Mouse (Mus musculus) adrenal gland, adult (tissue): ENCODE results near the gene Gm11060.

Experiments
- DNase-seq, 2 experiments: peaks; one replicate each; pipeline ENCODE4 v3.0.0; 2022 to 2023; ENCODE audit warnings: low spot score in 1 of 2; ENCODE audit not compliant: inconsistent age in 2 of 2

Gene Gm11060

DNA sequence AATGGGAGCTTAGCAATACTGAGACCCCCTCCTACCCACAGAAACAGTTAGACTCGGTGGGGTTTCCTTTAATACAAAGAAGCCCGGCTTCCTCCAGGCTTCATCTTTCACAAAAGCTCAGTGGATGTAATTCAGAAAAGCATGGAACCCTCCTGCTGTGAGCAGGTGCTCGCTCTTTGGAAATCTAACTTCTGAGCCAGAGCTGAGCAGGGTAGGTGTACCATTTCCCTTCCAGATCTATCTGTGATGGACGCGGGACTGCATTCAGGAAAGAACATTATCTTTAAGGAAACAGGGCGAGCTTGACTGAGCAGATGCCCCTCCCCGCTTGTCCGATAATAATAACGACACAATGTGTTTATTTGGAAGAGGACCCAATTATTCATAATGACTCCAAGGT is 22.3 kb downstream of the Gm11060 start:
- DNase-seq, result no peak

DNA sequence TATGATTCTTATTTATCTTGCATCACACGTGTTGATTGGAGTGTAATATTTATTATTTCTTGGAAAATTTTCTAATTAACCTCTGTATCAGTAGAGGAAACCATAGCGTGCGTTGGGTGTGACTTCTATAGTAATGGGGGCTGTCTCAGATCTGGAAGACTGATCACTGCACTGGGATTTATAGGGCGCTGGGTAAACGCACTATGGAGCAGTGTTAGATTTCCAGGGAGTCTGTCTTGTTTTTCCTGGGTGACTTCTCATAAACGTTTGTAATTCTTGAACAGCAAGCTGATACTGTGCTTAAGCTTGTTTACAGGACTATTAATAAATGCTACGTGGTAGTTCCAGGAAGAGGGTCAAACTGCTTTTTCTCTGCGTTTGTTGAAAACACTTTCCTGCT is 25.9 kb downstream of the Gm11060 start:
- DNase-seq, result no peak

DNA sequence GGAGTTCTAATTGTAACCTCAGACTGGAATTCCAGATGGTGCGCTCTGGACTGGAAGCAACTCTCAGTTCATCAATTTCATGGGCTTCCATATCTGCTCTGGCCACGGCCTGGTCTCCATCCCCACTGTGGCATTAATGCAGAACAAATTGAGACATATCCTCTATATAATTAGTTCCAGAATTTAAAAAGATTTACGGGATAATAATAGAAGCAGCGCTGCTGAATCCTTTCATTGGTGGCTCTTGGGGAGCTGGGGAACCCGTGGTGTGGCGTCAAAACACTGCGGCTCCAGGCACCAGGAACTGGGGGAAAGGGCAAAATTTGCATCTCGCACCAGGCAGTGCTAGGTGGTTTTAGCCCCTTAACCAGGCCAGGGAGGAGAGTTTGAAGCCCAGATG is 30.4 kb downstream of the Gm11060 start:
- DNase-seq, result no peak

DNA sequence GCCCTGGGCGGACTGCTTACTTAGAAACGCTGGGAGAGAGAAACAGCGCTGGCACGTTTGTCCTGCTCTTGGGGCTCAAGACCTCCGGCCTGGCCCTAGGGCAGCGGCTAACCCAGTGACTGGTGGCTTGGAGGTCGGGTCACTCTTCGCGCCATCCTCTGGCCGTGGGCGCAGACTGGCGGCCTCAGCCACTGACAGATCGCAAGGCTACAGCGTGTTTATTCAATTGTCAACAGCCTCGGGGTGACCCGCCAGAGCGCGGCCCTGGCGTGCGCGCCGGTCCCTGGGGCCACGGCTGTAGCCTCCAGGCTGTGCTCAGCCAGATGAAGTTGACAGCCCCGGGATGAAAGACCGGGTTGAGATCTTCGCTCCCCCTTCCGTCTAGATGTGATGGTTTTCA is 31.1 kb downstream of the Gm11060 start:
- peak in 1 of 2 experiments; percentile 54 for DNase-seq

DNA sequence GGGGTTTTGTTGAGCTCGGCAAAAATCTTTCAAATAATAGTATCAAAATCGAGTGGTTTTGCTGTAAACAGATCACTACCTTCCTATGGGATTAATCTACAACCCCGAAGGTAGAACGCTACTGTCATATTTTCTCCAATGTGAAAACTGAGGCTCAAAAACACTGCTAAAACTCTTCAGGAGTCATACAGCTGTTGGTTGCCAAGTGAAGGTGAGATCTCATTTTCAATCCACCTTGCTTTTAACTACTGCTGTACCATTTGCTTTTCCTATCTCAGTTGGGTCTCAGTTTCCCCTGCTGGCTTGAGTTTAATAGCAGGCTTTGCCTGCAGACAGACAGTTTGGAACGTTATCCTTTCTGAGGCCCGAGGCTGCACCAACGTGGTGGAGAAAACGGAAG is 31.6 kb downstream of the Gm11060 start:
- DNase-seq, result no peak

DNA sequence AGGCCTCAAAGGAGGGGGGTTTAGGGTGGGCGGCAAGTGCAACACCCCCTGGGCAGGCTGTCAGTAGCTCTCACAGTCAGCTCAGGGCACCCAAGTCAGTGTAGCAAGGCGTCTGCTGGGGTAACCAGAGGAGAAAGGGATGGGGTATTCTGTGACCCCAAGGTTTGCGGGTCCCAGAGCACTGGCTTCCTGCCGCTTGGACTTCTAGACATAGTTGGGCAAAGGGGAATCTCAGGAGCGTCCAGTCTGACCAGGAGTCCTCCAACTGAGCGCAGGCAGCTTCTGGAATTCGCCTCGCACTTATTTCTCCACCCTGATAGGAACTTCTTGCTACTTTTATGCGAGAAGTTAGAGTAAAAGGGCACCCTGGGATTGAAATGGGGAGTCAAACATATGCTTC is 32.1 kb downstream of the Gm11060 start:
- no peak for DNase-seq

DNA sequence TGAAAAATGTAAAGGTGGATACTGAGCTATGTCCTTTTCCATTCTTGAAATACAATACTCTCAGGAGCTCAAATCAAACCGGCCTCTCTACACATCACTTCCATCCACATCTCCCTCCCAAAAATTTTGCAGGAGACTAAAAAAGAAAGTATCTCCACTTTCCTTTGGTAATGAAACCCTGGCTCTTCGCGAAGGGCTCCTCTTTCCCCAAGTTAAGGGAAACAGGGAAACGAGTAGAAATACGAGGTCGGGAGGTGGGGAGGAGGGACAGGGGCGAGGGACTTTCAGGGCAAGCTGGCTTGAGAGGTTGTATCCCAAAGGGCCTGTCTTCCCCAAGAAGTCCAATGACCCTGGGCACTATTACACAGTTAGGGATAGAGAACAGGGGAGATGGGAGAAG is 32.6 kb downstream of the Gm11060 start:
- no peak for DNase-seq

DNA sequence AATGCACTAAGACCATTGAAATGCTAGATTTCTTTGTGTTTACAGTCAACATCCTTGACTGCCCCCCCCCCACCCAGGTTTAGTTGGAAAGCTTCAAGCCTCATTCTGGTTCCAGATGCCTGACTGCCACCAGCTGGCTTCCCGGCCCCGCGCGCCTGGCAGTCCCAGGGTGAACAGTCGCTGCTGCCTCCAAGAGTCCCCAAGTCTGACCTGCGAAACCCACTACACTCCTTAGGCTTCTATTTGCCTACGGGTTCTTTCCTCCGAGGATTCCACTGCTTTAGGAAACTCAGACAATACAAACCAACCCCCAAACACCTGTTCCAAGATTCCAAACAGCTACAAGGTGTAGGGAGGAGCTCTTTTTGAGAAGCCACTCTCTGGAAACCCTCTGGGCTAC is 33.4 kb downstream of the Gm11060 start:
- DNase-seq, result no peak

DNA sequence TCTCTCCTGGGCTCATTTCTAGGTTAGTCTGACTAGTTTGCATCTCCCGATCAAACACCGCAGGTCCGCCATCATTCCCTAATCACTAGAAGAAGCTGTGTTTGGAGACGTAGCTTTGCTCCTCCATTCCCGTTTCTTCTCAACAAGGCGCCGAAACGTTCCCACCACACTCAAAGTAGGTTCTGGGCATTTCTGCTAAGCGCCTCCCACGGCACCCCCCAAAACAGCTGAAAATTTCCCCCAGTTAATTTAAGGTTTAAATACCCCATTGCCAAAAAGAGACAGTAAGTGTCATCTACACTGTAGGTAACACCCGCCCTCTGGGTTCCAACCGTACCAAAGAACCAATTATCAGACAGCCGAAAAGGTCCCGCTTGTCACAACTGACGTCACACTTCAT is 33.8 kb downstream of the Gm11060 start:
- DNase-seq, result no peak

DNA sequence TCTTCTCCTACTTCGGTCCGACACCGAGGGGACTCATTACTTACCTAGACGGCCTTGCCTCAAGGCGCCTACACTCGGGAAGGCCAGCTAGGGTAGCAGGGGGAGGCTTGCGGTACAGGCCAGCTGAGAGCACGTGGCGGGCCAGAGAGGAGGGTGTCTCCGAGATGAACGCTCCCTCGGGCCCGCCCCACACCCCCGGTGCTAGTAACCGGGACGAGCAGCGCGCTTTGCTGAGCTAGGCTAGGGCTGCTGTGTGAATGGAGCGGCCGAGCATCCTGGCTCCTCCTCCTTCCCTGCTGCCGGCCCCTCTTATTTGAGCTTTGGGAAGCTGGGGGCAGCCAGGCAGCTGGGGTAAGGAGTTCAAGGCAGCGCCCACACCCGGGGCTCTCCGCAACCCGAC is 34.5 kb downstream of the Gm11060 start, which contains the start of gene Wt1:
Gene Wt1, plus strand, starts transcription at position 251 of the 400 bp plus-strand sequence.
- DNase-seq, result peak in 1 of 2 experiments; percentile 60

DNA sequence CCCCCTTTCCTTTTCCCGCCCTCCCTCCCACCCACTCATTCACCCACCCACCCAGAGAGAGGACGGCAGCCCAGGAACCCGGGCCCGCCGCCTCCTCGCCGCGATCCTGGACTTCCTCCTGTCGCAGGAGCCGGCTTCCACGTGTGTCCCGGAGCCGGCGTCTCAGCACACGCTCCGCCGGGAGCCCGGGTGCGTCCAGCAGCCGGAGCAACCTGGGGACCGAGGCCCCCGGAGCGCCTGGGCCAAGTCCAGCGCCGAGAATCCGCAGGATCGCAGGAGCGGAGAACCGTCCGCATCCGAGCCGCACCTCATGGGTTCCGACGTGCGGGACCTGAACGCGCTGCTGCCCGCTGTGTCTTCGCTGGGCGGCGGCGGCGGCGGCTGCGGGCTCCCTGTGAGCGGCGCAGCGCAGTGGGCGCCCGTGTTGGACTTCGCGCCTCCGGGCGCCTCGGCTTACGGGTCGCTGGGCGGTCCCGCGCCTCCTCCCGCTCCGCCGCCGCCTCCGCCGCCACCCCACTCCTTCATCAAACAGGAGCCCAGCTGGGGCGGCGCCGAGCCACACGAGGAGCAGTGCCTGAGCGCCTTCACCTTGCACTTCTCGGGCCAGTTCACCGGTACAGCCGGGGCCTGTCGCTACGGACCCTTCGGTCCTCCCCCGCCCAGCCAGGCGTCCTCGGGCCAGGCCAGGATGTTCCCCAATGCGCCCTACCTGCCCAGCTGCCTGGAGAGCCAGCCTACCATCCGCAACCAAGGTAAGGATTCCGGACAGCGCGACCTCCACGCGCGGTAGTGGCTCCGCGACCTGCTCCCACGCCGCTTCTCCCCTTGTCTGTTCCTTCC is 35.1 kb downstream of the Gm11060 start:
- DNase-seq, result peak in 1 of 2 experiments; percentile 36

DNA sequence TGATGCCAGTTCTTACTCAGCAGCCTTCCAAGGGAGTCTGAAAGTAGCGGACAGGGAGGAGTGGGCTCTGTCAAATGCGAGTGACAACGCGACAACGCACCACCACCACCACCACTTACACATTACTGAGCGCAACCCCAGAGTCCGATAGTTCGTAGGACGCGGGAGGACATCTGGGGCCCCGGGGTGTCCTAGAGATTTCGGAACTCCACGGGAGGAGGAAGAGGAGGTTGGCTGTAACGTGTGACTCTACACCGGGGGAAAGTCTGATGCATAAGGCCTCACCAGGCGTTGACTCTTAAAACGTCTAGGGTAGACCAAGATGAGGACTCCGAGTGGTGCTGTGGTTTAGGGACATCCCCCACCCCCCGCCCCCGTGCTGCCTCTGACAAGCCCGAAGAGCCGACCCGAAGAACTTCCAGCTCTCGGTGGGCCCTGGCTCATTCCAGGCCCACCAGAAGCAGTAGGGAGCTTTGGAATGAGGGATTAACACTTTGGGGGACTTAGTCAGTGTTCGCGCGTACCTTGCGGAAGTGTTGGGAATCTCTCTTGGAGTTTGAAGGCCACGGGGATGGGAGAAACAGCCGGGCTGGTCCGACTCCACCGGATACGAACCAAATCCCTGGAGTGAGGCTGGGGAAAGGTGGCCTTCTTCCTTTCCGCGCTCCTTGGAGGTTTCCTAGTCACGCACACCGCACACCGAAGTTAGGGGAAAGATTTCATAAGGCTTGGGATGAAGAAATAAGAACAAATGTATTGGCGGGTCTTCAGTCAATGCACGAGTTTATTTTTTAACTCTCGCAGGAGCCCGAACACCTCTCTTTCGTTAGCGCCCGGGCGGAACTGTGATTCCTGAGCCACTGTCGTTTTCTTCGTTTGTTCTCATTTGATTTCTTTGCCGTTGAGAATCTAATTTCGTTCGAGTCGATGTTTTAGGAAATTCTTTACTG is 36.0 kb downstream of the Gm11060 start:
- peak in 1 of 2 experiments; percentile 34 for DNase-seq

DNA sequence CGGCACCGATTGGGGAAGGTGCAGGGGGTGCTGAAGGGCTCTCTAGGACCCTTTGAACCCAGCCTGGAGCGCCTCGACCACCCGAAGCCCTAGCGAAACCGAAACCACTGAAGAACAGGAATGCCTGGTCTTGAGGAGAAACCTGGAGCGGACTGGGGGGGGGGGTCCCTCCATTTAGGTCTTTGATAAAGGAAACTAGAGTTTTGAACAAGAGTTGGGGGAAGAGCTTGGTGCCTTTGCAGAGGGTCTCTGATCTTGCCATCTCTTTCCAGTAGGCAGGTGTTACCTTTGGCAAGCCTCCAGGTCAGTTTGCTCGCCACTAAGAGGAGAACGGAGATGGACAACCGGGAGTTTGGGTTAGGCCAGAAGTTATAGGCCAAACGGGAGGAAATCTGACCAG is 36.7 kb downstream of the Gm11060 start:
- DNase-seq, result no peak

DNA sequence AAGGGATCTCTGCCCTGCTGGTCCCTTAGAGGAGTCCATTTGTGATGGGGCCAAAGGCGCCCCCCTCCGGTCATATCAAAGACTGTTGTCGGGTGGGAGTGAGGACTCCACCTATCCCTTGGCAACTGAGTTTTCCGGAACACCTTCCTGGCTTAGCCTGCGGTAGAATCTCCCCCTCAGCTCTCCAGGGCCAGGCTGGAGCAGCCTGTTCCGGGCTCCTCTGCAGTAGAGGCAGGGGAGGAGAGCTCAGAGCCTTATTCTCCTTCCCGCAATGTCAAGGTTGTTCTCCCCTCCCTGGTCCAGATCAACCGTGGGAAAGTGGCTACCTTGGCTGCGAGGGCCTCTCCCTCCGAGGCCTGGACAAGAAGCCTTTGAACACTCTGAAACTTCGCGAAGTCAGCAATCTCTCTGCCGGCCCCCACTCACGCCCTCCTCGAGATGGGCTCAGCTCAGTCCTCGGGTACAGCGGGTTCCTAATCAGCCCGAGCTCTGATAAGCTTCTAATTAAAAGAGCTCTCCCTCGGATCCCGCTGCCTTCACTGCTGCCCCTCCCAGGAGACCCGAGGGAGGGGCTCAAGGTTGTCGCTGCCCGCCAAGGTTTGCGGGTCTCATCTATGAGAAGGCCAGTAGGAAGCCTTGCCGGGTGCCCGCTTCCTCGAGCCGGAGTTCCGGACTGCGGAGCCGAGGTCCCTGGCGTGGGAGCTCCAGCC is 38.7 kb downstream of the Gm11060 start:
- DNase-seq, result no peak

DNA sequence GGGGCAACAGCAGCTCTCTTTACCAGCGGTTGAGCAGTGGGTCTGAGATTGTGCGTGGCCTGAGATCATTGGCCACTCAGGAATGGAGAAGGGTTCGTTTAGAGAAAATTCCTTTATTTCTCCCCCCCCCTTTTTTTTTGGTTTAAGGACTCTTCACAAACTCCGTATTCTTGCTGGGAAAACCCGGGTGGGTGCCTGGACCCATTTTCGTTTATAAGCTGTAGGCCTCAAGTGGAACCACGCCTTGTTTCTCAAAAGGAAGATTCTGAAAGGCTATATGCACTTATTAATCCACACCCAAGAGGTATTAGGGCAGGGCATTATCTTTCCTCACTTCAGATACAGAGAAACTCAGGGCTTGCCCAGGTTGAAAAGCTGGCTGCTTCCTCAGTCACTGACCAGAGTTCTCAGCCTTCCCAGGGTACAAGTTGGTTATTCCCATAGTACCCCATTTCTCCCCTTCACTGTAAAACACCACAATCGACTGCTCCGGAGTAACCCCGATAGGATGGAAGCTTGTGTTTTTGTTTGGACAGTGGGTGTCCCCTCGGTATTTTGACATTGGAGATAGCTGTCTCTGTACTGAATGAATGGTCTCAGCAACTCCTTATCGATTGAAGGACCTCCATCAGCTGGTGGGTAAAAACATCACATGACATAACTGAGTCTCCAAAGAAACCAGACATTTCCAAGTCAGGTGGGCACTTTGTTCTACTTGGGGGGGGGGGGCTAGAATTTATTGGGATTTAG is 39.4 kb downstream of the Gm11060 start:
- DNase-seq, result no peak

DNA sequence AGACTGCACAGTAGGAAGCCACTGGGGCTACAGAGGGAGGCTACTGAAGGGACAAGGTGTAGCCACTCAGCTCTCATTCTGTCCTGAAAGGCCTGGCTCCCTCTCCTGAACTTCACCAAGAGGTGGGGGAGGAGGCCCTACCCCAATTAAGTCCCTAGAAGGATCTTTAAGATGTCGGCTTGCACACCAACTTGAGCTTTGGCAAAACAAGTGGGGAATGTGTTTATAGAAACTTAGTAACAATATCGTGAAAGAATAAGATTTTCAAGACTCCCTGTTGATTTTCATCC is 39.9 kb downstream of the Gm11060 start:
- DNase-seq, result no peak

DNA sequence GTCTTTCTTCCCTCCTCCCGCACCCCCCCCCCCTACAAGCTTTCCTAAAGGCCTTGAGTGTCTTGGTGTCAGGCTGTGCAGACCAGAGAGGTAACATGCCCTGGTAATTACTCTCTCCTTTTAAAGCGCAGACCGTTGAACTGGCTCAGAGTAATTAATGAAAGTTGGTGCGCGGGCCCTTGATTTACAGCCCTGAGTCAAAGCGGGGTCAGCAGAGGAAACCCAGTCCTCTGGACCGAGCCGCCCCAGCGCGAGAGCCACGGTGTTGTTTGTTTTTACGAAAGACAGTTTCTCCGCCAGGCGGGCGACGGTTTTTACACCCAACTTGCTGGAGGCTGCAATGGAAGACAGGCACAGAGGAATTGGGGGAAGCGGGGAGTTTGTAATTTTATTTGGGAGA is 40.5 kb downstream of the Gm11060 start:
- peak in 1 of 2 experiments; percentile 24 for DNase-seq

DNA sequence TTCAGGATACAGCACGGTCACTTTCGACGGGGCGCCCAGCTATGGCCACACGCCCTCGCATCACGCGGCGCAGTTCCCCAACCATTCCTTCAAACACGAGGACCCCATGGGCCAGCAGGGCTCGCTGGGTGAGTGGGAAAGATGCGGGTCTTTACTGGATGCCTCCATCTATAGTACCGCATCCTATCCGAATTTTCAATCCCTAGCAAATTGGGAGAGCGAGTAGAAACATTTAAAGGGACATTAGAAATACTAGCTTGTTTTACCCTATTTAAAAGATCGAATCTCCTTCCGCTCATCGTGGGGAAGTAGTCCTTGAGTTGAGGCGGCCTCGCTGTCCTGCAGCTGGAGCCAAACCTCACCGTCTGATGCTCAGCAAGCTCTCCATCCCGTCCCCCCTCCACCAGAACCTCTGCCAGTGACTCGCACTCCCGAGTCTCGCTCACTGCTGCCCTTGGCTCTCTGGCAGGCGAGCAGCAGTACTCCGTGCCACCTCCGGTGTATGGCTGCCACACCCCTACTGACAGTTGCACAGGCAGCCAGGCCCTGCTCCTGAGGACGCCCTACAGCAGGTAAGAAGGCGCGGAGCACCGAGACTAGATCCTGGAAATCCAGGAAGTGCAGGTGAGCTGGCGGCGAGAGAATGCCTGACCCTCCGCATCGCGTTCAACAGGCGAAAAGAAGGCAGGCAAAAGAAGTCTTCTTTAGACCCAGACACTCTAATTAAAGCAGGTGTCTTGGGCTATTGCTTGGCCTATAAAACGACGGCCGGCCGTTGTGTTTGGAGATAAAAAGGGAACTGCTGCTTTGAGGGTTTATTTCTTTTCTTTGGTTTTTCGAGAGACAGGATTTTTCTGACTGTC is 41.3 kb downstream of the Gm11060 start:
- no peak for DNase-seq

DNA sequence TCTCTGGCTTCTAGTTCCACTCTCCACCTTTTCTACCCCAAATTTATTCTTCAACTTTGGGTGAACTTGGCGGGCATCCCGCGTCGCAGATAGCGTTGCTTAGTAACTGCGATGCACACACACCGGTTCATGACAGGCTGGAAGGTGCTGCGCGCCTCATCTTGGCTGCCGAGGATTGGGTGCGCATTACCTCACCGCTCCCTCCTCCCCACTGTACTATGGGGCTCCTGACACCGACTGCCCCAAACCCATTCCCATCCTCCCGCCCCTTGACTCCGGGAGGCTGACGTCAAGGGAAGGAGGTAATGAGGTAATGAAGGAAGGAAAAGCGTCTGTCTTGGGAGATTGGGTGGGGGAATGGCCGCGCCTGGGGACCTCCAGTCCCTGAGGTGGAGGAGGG is 42.5 kb downstream of the Gm11060 start:
- no peak for DNase-seq

DNA sequence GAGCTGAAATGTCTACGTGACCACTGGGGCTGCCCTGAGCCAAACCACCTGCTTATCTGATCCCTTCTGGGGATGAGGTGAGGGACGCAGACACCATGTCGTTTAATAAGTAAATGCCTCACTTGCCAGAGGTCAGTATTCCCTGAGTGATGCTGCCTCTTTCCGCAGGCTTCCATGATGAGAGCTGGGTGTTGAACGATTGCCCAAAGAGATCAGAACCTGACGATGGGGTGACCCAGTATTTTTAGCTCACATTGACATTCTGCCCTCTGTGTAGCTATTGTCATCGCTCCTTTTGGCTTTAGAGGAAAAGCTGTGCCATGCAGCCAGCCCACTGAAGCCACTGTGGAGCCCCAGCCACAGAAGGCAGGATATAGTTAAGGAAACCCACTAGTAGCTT is 47.7 kb downstream of the Gm11060 start:
- no peak for DNase-seq
